30 mouse cellular contexts compared by ENCODE assay signal in genomic region chr9:102962093-102962788, GRCm38 (mm10). TPM values are rescaled to one million over a fixed set of nuclear protein-coding genes. Genes with fewer than 3 reads are reported as not detected.
DNase-seq lines count a peak whose midpoint lies in the region; ATAC-seq and TF ChIP-seq lines count a peak whose summit lies in the region.
"Had no signal": no experiment of that assay in that cellular context is flagged by ENCODE, and none has a peak within 500 bp of the region (broad histone marks: within the 10 kb centered on the region; RNA-seq: fewer than 3 reads in every experiment).

No protein-coding gene starts in this region.

- no peaks in the 10 kb centered on the region for H3K27me3 ChIP-seq in stomach, embryonic 14.5 days (ENCODE audit: control insufficient read depth, insufficient read depth, low read length)
- no peaks in the 10 kb centered on the region for H3K27me3 ChIP-seq in stomach, postnatal 0 days (ENCODE audit: control insufficient read depth, insufficient read depth, low read length)
- H3K27me3 ChIP-seq in intestine, embryonic 16.5 days (replicated peaks; ENCODE audit: control insufficient read depth, insufficient read depth, low read length), result no peaks in the 10 kb centered on the region
- H3K27me3 ChIP-seq: embryonic facial prominence, embryonic 15.5 days; limb, embryonic 12.5 days; liver, embryonic 15.5 days; lung, embryonic 15.5 days; neural tube, embryonic 12.5 days; Patski had no signal

- H3K9me3 ChIP-seq in stomach, embryonic 14.5 days (ENCODE audit: control insufficient read depth, low read depth, low read length), result no peaks in the 10 kb centered on the region
- no peaks in the 10 kb centered on the region for H3K9me3 ChIP-seq in stomach, postnatal 0 days (ENCODE audit: control insufficient read depth, low read length)
- H3K9me3 ChIP-seq in ES-E14 (ENCODE audit: control insufficient read depth, insufficient read depth, low read depth, low read length), result no peaks in the 10 kb centered on the region
- no peaks in the 10 kb centered on the region for H3K9me3 ChIP-seq in intestine, embryonic 16.5 days (ENCODE audit: control insufficient read depth, low read length)
- H3K9me3 ChIP-seq: embryonic facial prominence, embryonic 15.5 days; limb, embryonic 12.5 days; liver, embryonic 15.5 days; lung, embryonic 15.5 days; midbrain, embryonic 10.5 days; neural tube, embryonic 12.5 days had no signal

- no peak overlapping the region for H3K4me2 ChIP-seq in stomach, embryonic 14.5 days (replicated peaks; ENCODE audit: low read depth, low read length)
- no peak overlapping the region for H3K4me2 ChIP-seq in stomach, postnatal 0 days (replicated peaks; ENCODE audit: low read depth)
- no peak overlapping the region for H3K4me2 ChIP-seq in intestine, embryonic 16.5 days (ENCODE audit: low read depth, low read length)
- H3K4me2 ChIP-seq: embryonic facial prominence, embryonic 15.5 days; heart, embryonic 11.5 days; hindbrain, embryonic 14.5 days; limb, embryonic 12.5 days; liver, embryonic 15.5 days; lung, embryonic 15.5 days; neural tube, embryonic 12.5 days had no signal

- no peaks in the 10 kb centered on the region for H3K4me1 ChIP-seq in stomach, embryonic 14.5 days (ENCODE audit: control insufficient read depth, insufficient read depth, low read length)
- no peaks in the 10 kb centered on the region for H3K4me1 ChIP-seq in stomach, postnatal 0 days (replicated peaks; ENCODE audit: control insufficient read depth, insufficient read depth)
- peaks cover 12 to 15% of the 10 kb centered on the region in 2 experiments; a peak in 3 of 4 replicates for H3K4me1 ChIP-seq in ES-E14 (ENCODE audit: control insufficient read depth in 2 of 2, insufficient read depth in 2 of 2, low read length in 2 of 2, poor library complexity in 1 of 2)
- H3K4me1 ChIP-seq in intestine, embryonic 16.5 days (ENCODE audit: control insufficient read depth, insufficient read depth, low read length), result peaks cover 7% of the 10 kb centered on the region; the same call in 1 of the 2 replicates
- H3K4me1 ChIP-seq: liver, embryonic 15.5 days had no signal

- in situ Hi-C loops in ES-E14 (cut with MboI; ENCODE audit: low sequenced_read_pairs in 2 of 2, unreplicated experiment in 2 of 2), result no loop called here

- no peak overlapping the region for H3K27ac ChIP-seq in stomach, embryonic 14.5 days (ENCODE audit: low read length)
- H3K27ac ChIP-seq in stomach, postnatal 0 days (replicated peaks), result no peak overlapping the region
- peak overlapping the region; percentile 57 for H3K27ac ChIP-seq in ES-E14 (ENCODE audit: insufficient read depth, low read depth, low read length, poor library complexity, severe bottlenecking)
- H3K27ac ChIP-seq in intestine, embryonic 16.5 days (ENCODE audit: low read length), result no peak overlapping the region
- H3K27ac ChIP-seq: hindbrain, embryonic 14.5 days; kidney, postnatal 0 days; limb, embryonic 12.5 days; liver, embryonic 15.5 days; lung, embryonic 15.5 days; neural tube, embryonic 12.5 days had no signal

- no peak for TF ChIP-seq EP300 in stomach, postnatal 0 days (optimal IDR thresholded peaks at IDR 0.05)

- no peak for TF ChIP-seq CTCF in stomach, postnatal 0 days (IDR thresholded peaks at IDR 0.05; ENCODE audit: low read depth)

- H3K9ac ChIP-seq in stomach, embryonic 14.5 days (replicated peaks; ENCODE audit: low read depth, low read length), result no peak overlapping the region
- H3K9ac ChIP-seq in stomach, postnatal 0 days (ENCODE audit: low read length), result no peak overlapping the region
- H3K9ac ChIP-seq in ES-E14 (ENCODE audit: insufficient read depth, low read depth, low read length, poor library complexity, severe bottlenecking), result peak overlapping the region; percentile 57; the same call in 1 of the 2 replicates
- no peak overlapping the region for H3K9ac ChIP-seq in intestine, embryonic 16.5 days (ENCODE audit: low read depth, low read length)
- H3K9ac ChIP-seq: embryonic facial prominence, embryonic 15.5 days; hindbrain, embryonic 14.5 days; limb, embryonic 12.5 days; liver, embryonic 15.5 days; lung, embryonic 15.5 days; neural tube, embryonic 12.5 days had no signal

- no peaks in the 10 kb centered on the region for H3K36me3 ChIP-seq in stomach, embryonic 14.5 days (ENCODE audit: control insufficient read depth, insufficient read depth, low read length)
- H3K36me3 ChIP-seq in stomach, postnatal 0 days (ENCODE audit: control insufficient read depth, insufficient read depth, low read length), result no peaks in the 10 kb centered on the region
- H3K36me3 ChIP-seq in ES-E14 (ENCODE audit: control insufficient read depth, insufficient read depth, low read length, poor library complexity, severe bottlenecking), result no peaks in the 10 kb centered on the region
- H3K36me3 ChIP-seq in intestine, embryonic 16.5 days (ENCODE audit: control insufficient read depth, insufficient read depth, low read length), result no peaks in the 10 kb centered on the region
- H3K36me3 ChIP-seq: embryonic facial prominence, embryonic 15.5 days; limb, embryonic 12.5 days; liver, embryonic 15.5 days; lung, embryonic 15.5 days; midbrain, embryonic 10.5 days; neural tube, embryonic 12.5 days had no signal

- ATAC-seq in stomach, embryonic 14.5 days (ENCODE audit: insufficient number of reproducible peaks, insufficient read depth, low FRiP score, low read depth), result 0 out of 2 replicates have a peak, but pooled peaks have one; percentile 14
- ATAC-seq in stomach, postnatal 0 days (ENCODE audit: low FRiP score, low TSS enrichment), result no peak
- peak; percentile 54 for ATAC-seq in intestine, embryonic 16.5 days
- ATAC-seq in activated CD4-positive, CD25-positive, alpha-beta regulatory T cell, adult 4 months, result no peak
- ATAC-seq: CD4-positive, CD25-positive, alpha-beta regulatory T cell, adult 4 months; forebrain, embryonic 14.5 days; Patski had no signal

- WGBS in stomach, embryonic 14.5 days, result 67% methylated on average over 10 of the region's 10 CpGs
- 66% methylated on average over 10 of the region's 10 CpGs for WGBS in stomach, postnatal 0 days
- WGBS in intestine, embryonic 16.5 days, result 74% methylated on average over 10 of the region's 10 CpGs

- no peak overlapping the region for H3K4me3 ChIP-seq in stomach, embryonic 14.5 days (ENCODE audit: low read depth, low read length)
- H3K4me3 ChIP-seq in stomach, postnatal 0 days (ENCODE audit: low read depth, low read length), result no peak overlapping the region
- H3K4me3 ChIP-seq in ES-E14 (ENCODE audit: insufficient read depth in 1 of 2, low read depth in 1 of 2, low read length in 2 of 2, poor library complexity in 1 of 2, severe bottlenecking in 1 of 2), result peak overlapping the region in 1 of 2 experiments; percentile 52; a peak in 2 of 4 replicates
- H3K4me3 ChIP-seq in intestine, embryonic 16.5 days (ENCODE audit: low read length), result no peak overlapping the region
- H3K4me3 ChIP-seq: embryonic facial prominence, embryonic 15.5 days; limb, embryonic 12.5 days; liver, embryonic 15.5 days; lung, embryonic 15.5 days; midbrain, embryonic 10.5 days; myocyte; neural tube, embryonic 12.5 days had no signal

- no peak for DNase-seq in stomach, postnatal 0 days (ENCODE audit: low spot score)
- peak; percentile 30 for DNase-seq in ES-E14 (ENCODE audit: low read depth, low spot score)
- DNase-seq in adrenal gland, postnatal 36 days, result no peak
- DNase-seq in left cerebral cortex, adult 9 months (ENCODE audit: low spot score in 2 of 2), result no peak
- DNase-seq: adrenal gland, adult 2 months; cerebellum, adult 2 months; cerebellum, postnatal 14 days; gastrocnemius, postnatal 14 days; kidney, adult 2 months; kidney, postnatal 4 days; layer of hippocampus, postnatal 36 days; thymus, postnatal 4 days had no signal

TF ChIP-seq in ES-E14, 5 proteins besides CTCF, POLR2A, EP300 and RAD21:
- TF ChIP-seq HCFC1 (IDR thresholded peaks at IDR 0.05; ENCODE audit: borderline replicate concordance, insufficient read depth, low read length) (no peak), MAFK (IDR thresholded peaks at IDR 0.05; ENCODE audit: insufficient read depth, low read depth, low read length) (no peak), ZC3H11A (IDR thresholded peaks at IDR 0.05; ENCODE audit: borderline replicate concordance, low read depth, low read length) (no peak), CHD2 (IDR thresholded peaks at IDR 0.05; ENCODE audit: low read depth, low read length) (no peak), ZNF384 (IDR thresholded peaks at IDR 0.05; ENCODE audit: low read depth, low read length) (no peak)

RNA-seq across cellular contexts. Expression of gene Slco2a1, which starts 26.3 kb away (rescaled TPM):
- polyA plus RNA-seq in stomach, embryonic 14.5 days (2014; fragmentation: Nextera tagmentation; extraction: Ambion mirVana), result 8.8 and 9.1 TPM in 2 replicates
- polyA plus RNA-seq in stomach, postnatal 0 days (2015; fragmentation: Nextera tagmentation; extraction: Ambion mirVana), result 22.1 and 22.3 TPM in 2 replicates
- 1.1 and 2.2 TPM in 2 replicates for total RNA-seq in ES-E14 (2012; rRNA removed)
- 15.2 and 18.8 TPM in 2 replicates for polyA plus RNA-seq in intestine, embryonic 16.5 days (2015; fragmentation: Nextera tagmentation; extraction: Ambion mirVana)
- total RNA-seq in adrenal gland, postnatal 36 days (2021), result 1 to 10 TPM; 3.2 to 3.7 TPM
- under 1 TPM in 1 of 2 experiments, not detected in 1; 0.27 TPM for polyA plus RNA-seq in activated CD4-positive, CD25-positive, alpha-beta regulatory T cell, adult 4 months (2017; shearing (Covaris generic))
- total RNA-seq: granulocyte monocyte progenitor cell, adult 5-6 weeks; MEL had no signal

Comparison
In these comparisons a context has a peak if more than half of its experiments do, and no peak if none do; other contexts are left out.
1. ATAC-seq: peak in stomach, embryonic 14.5 days (single experiment) and intestine, embryonic 16.5 days (single experiment); none in stomach, postnatal 0 days (single experiment) and activated CD4-positive, CD25-positive, alpha-beta regulatory T cell, adult 4 months (single experiment).